Mouse (Mus musculus): ENCODE data around the gene H2afz. TPM values are rescaled to one million over a fixed set of nuclear protein-coding genes. Genes with fewer than 3 reads are reported as not detected.

H2afz gene
- total and polyA plus RNA-seq, 3 experiments, result 4,006 to 4,409 (median 4,299) TPM

DNA sequence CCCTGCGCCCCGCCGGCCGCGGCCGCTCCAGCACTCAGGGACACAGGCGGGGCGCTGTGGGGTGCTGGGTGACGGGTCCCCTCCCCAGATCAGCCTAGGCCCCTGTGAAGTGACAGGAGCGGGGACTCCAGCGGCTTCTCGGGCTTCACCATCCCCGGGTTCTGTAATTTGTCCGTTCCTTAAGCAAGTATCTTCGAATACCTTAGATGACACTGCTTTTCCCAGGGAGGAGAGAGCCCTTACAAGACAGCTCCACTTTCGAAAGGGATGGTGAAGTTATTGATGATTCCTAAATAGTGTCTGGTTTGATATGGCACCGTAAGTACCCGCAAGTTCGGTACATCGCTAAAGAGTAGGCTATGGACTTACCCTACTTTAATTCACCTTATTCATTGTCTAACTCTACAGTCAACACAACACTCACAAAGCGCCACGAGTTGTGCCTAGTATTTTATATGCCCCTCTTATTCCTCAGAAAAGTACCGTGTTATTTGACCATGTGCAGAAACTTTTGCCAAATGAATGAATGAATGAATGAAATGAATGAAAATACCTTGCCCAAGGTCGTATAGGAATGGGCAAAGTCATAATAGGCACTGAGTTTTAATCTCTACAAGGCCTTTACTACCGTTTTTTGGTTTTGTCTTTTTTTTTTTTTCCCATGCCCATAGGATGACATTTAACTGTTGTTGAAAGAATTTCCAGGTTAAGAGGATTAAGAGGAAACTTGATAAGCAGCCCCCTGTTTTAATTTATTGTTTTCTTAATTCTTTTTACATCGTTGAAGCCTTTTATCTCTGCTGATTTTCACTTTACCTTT is 4.0 kb downstream of the H2afz start:
- H3K27me3 ChIP-seq (replicated peaks), result no peaks in the 10 kb centered on the region
- peak overlapping the region; percentile 64 to 86 (median 69) for H3K4me3 ChIP-seq (replicated peaks in 1 of 3; ENCODE audit: low read depth in 2 of 3, low read length in 2 of 3, poor library complexity in 1 of 3)
- TF ChIP-seq MEF2A (IDR thresholded peaks at IDR 0.05; ENCODE audit: borderline replicate concordance, low read depth, low read length), result no peak
- 0 out of 2 replicates have a peak, but pooled peaks have one; percentile 3 for TF ChIP-seq MYC (IDR thresholded peaks at IDR 0.05; ENCODE audit: low read depth, low read length)
- no peak for TF ChIP-seq TBP (conservative IDR thresholded peaks at IDR 0.05; ENCODE audit: low read depth, low read length)
- TF ChIP-seq MAX (IDR thresholded peaks at IDR 0.05; ENCODE audit: low read length), result 0 out of 2 replicates have a peak, but pooled peaks have one; percentile 36
- TF ChIP-seq GABPA (IDR thresholded peaks at IDR 0.05; ENCODE audit: insufficient replicate concordance, low read depth, low read length), result no peak
- no peak for TF ChIP-seq JUN (IDR thresholded peaks at IDR 0.05; ENCODE audit: insufficient read depth, low read depth, low read length)
- TF ChIP-seq POLR2AphosphoS2 (IDR thresholded peaks at IDR 0.05; ENCODE audit: low read depth, low read length), result no peak
- peak; percentile 22; the same call in 1 of the 2 replicates for TF ChIP-seq MXI1 (IDR thresholded peaks at IDR 0.05; ENCODE audit: low read depth, low read length)
- no peak for TF ChIP-seq MAZ (IDR thresholded peaks at IDR 0.05; ENCODE audit: low read depth, low read length)
- TF ChIP-seq NELFE (IDR thresholded peaks at IDR 0.05; ENCODE audit: low read depth, low read length), result no peak
- TF ChIP-seq CHD1 (IDR thresholded peaks at IDR 0.05; ENCODE audit: low read depth, low read length), result peak; percentile 72; the same call in 1 of the 2 replicates
- peak; percentile 66 for TF ChIP-seq ZNF384 (IDR thresholded peaks at IDR 0.05; ENCODE audit: low read depth, low read length)
- H3K27ac ChIP-seq (ENCODE audit: insufficient read depth, low read depth), result peak overlapping the region; percentile 90
- H3K9me3 ChIP-seq (replicated peaks; ENCODE audit: low read length), result no peaks in the 10 kb centered on the region
- H3K79me2 ChIP-seq (replicated peaks; ENCODE audit: control insufficient read depth, extremely low read depth, insufficient read depth, poor library complexity, severe bottlenecking), result peaks cover 45% of the 10 kb centered on the region
- in situ Hi-C loops (cut with MboI; ENCODE audit: low pct_ligation_motif_present, low pct_unique_long_range_greater_than_20kb, low sequenced_read_pairs), result loop anchor here (5.0 to 10.0 kb wide), 2 partner anchors 49 to 276 kb away; partner anchors contain the start of genes Lamtor3, Mttp and Trmt10a
- peak; percentile 63 for DNase-seq (ENCODE audit: extremely low read depth)
- peak overlapping the region; percentile 87 for H3K4me2 ChIP-seq (ENCODE audit: insufficient read depth, low read depth, poor library complexity, severe bottlenecking)
- dilution Hi-C loops (cut with MboI; ENCODE audit: extremely low pct_ligation_motif_present, extremely low pct_unique_long_range_greater_than_20kb, low sequenced_read_pairs), result no loop called here
- H3K9ac ChIP-seq (ENCODE audit: insufficient read depth, low read depth), result peak overlapping the region; percentile 93
- H3K4me1 ChIP-seq (ENCODE audit: control insufficient read depth in 1 of 2, insufficient read depth in 2 of 2), result peaks cover 5 to 33% of the 10 kb centered on the region in 2 experiments
- peaks cover 10 to 24% of the 10 kb centered on the region in 2 experiments for H3K36me3 ChIP-seq (replicated peaks in 1 of 2; ENCODE audit: control insufficient read depth in 1 of 2, insufficient read depth in 1 of 2, low read length in 1 of 2)

DNA sequence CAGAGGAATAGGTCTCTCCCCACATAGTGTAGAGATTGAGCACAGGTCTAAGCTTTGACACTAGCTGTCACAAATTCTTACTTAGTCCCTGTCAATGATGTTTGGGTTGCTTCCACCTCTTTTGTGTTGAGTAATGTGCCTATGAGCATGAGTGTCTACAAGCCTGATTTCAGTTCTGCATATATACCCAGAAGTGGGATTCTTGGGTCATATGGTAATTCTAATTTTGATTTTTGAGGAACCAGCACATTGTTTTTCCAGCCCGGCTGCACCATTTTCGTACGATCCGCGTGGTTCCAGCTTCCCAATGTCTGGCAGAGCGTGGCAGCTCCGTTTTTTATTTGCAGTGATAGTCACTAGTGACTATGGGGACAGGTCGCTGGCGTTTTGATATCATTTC is 5.1 kb downstream of the H2afz start:
- Histone ChIP-seq H3K4me3 (replicated peaks in 1 of 3; ENCODE audit: low read depth in 2 of 3, low read length in 2 of 3, poor library complexity in 1 of 3) (no peak overlapping the region), H3K36me3 (replicated peaks in 1 of 2; ENCODE audit: control insufficient read depth in 1 of 2, insufficient read depth in 1 of 2, low read length in 1 of 2) (peaks cover 10 to 28% of the 10 kb centered on the region in 2 experiments), H3K27me3 (replicated peaks) (no peaks in the 10 kb centered on the region), H3K9ac (ENCODE audit: insufficient read depth, low read depth) (peak overlapping the region; percentile 93; the same call in 1 of the 2 replicates), H3K4me2 (ENCODE audit: insufficient read depth, low read depth, poor library complexity, severe bottlenecking) (peak overlapping the region; percentile 24; the same call in 1 of the 2 replicates), H3K4me1 (ENCODE audit: control insufficient read depth in 1 of 2, insufficient read depth in 2 of 2) (peaks cover 5 to 31% of the 10 kb centered on the region in 2 experiments), H3K9me3 (replicated peaks; ENCODE audit: low read length) (no peaks in the 10 kb centered on the region), H3K79me2 (replicated peaks; ENCODE audit: control insufficient read depth, extremely low read depth, insufficient read depth, poor library complexity, severe bottlenecking) (peaks cover 45% of the 10 kb centered on the region), H3K27ac (ENCODE audit: insufficient read depth, low read depth) (no peak overlapping the region)
- no peak for DNase-seq (ENCODE audit: extremely low read depth)
- TF ChIP-seq KAT2A (IDR thresholded peaks at IDR 0.05; ENCODE audit: insufficient replicate concordance, low read length) (no peak), EP300 (IDR thresholded peaks at IDR 0.05; ENCODE audit: low read length) (0 out of 2 replicates have a peak, but pooled peaks have one; percentile 20)
- in situ Hi-C loops (cut with MboI; ENCODE audit: low pct_ligation_motif_present, low pct_unique_long_range_greater_than_20kb, low sequenced_read_pairs) (loop anchor here (5.0 to 10.0 kb wide), 2 partner anchors 48 to 275 kb away; partner anchors contain the start of genes Lamtor3, Mttp and Trmt10a), dilution Hi-C loops (cut with MboI; ENCODE audit: extremely low pct_ligation_motif_present, extremely low pct_unique_long_range_greater_than_20kb, low sequenced_read_pairs) (no loop called here)
